Mouse (Mus musculus) gastrocnemius, adult 8-10 months (tissue): ENCODE results near the gene Asb7. TPM values are rescaled to one million over a fixed set of nuclear protein-coding genes. Genes with fewer than 3 reads are reported as not detected.
A peak's percentile ranks its signal among the peaks of the same experiment; 100 is the strongest.

Source experiments
- DNase-seq, 2 experiments: peaks; one replicate each; pipeline ENCODE4 v3.0.0; 2022; ENCODE audit warnings: low spot score in 2 of 2
- total RNA-seq, 4 experiments: library from RNA; stranded (reverse); gene quantifications; 2 replicates each; pipeline ENCODE4 v1.2.4; 2022

The Asb7 gene
- total RNA-seq, 4 experiments from 2014 or later, result 7.1 to 10.8 (median 9.2) TPM

GRCm38 (mm10) chr7:66655471-66655870 is 33.9 kb downstream of the Asb7 start:
- DNase-seq, result no peak

- DNase-seq, result no peak
Observed at GRCm38 (mm10) chr7:66653596-66653995, 35.8 kb downstream of the Asb7 start.

GRCm38 (mm10) chr7:66652216-66652615 is 37.2 kb downstream of the Asb7 start:
- DNase-seq, result no peak

- DNase-seq, result no peak
Observed at GRCm38 (mm10) chr7:66650883-66651282, 38.5 kb downstream of the Asb7 start.

GRCm38 (mm10) chr7:66649181-66649580 is 40.2 kb downstream of the Asb7 start:
- no peak for DNase-seq

GRCm38 (mm10) chr7:66645736-66646135 is 43.7 kb downstream of the Asb7 start:
- no peak for DNase-seq

- no peak for DNase-seq
Observed at GRCm38 (mm10) chr7:66633351-66633750, 56.0 kb downstream of the Asb7 start.

- no peak for DNase-seq
Observed at GRCm38 (mm10) chr7:66630154-66630800, 59.1 kb downstream of the Asb7 start.

GRCm38 (mm10) chr7:66629419-66629818 is 60.0 kb downstream of the Asb7 start:
- DNase-seq, result no peak

- DNase-seq, result peak in 1 of 2 experiments; percentile 22
Observed at GRCm38 (mm10) chr7:66623436-66623835, 66.0 kb downstream of the Asb7 start.

GRCm38 (mm10) chr7:66601846-66602245 is 87.5 kb downstream of the Asb7 start:
- no peak for DNase-seq

- DNase-seq, result no peak
Observed at GRCm38 (mm10) chr7:66600622-66601610, 88.5 kb downstream of the Asb7 start.

- DNase-seq, result no peak
Observed at GRCm38 (mm10) chr7:66600126-66600525, 89.3 kb downstream of the Asb7 start.

- DNase-seq, result no peak
Observed at GRCm38 (mm10) chr7:66597900-66598299, 91.5 kb downstream of the Asb7 start.

Other genes starting within 250 kb of the Asb7 start
- gene Lins1, start 293 bp upstream of the Asb7 start, total RNA-seq, result 1 to 10 TPM; 5.2 to 6.0 (median 5.6) TPM
- under 1 TPM in 2 of 4 experiments, not detected in 2; 0.25 to 0.51 TPM for gene Cers3, start 53.9 kb upstream of the Asb7 start, total RNA-seq
- gene Adamts17, start 150.1 kb upstream of the Asb7 start, total RNA-seq, result under 1 TPM in 2 of 4 experiments, not detected in 2; 0.38 to 0.49 TPM